Mouse (Mus musculus): ENCODE results near the gene Phospho1.

GRCm38 (mm10) chr11:95807884-95808283 lies 16.4 kb upstream of the Phospho1 start:
- TF ChIP-seq CTCF (IDR thresholded peaks at IDR 0.05; ENCODE audit: low read depth, low read length) (no peak), POLR2A (IDR thresholded peaks at IDR 0.05; ENCODE audit: extremely low read depth, insufficient read depth, low read length) (no peak)

All from liver, adult 2 months (tissue).